Mouse (Mus musculus) ES-E14 (cell line): Measurements from ENCODE around the gene Efcab3. TPM values are rescaled to one million over a fixed set of nuclear protein-coding genes. Genes with fewer than 3 reads are reported as not detected.
A peak's percentile ranks its signal among the peaks of the same experiment; 100 is the strongest.

Experiments
- DNase-seq: peaks from one replicate; pipeline ENCODE4 v3.0.0-alpha.2; 2013; ENCODE audit warnings: low read depth, low spot score
- H3K27ac ChIP-seq: 2 replicates; pipeline ENCODE4 v1.5.1; 2012; ENCODE audit warnings: low read depth, mild to moderate bottlenecking, low read length, moderate library complexity, mixed read lengths; ENCODE audit not compliant: poor library complexity, insufficient read depth, severe bottlenecking
- H3K36me3 ChIP-seq: 2 replicates; pipeline ENCODE4 v1.6.1; 2012; ENCODE audit warnings: mild to moderate bottlenecking, low read length, moderate library complexity, mixed read lengths; ENCODE audit not compliant: control insufficient read depth, poor library complexity, insufficient read depth, severe bottlenecking
- H3K4me1 ChIP-seq, 2 experiments: fragments of 150-350 bp in 1 of 2; sonication (generic) in 1 of 2; 2 replicates each; pipeline ENCODE4 v1.6.1; 2012; ENCODE audit warnings: low read length in 2 of 2, mild to moderate bottlenecking in 1 of 2, mixed read lengths in 1 of 2; ENCODE audit not compliant: control insufficient read depth in 2 of 2, insufficient read depth in 2 of 2, poor library complexity in 1 of 2
- H3K4me3 ChIP-seq, 2 experiments: fragments of 150-350 bp in 1 of 2; sonication (generic) in 1 of 2; 2 replicates each; pipeline ENCODE4 v1.5.1; 2012; ENCODE audit warnings: low read length in 2 of 2, low read depth in 1 of 2, mild to moderate bottlenecking in 1 of 2, mixed read lengths in 1 of 2; ENCODE audit not compliant: insufficient read depth in 1 of 2, poor library complexity in 1 of 2, severe bottlenecking in 1 of 2
- H3K9ac ChIP-seq: 2 replicates; pipeline ENCODE4 v1.6.1; 2012; ENCODE audit warnings: low read depth, mild to moderate bottlenecking, low read length, mixed read lengths; ENCODE audit not compliant: poor library complexity, insufficient read depth, severe bottlenecking
- H3K9me3 ChIP-seq: fragments of 150-350 bp; sonication (generic); 2 replicates; pipeline ENCODE4 v1.6.1; 2012; ENCODE audit warnings: low read depth, mild to moderate bottlenecking, low read length; ENCODE audit not compliant: control insufficient read depth, insufficient read depth
- CHD2 ChIP-seq: IDR thresholded peaks from 2 replicates; pipeline ENCODE4 v1.6.1; 2014; ENCODE audit warnings: mild to moderate bottlenecking, low read depth, low read length, inconsistent platforms
- HCFC1 ChIP-seq: IDR thresholded peaks from 2 replicates; pipeline ENCODE4 v1.6.1; 2012; ENCODE audit warnings: low read length, inconsistent platforms, borderline replicate concordance; ENCODE audit not compliant: insufficient read depth
- MAFK ChIP-seq: IDR thresholded peaks from 2 replicates; pipeline ENCODE4 v1.6.1; 2014; ENCODE audit warnings: mild to moderate bottlenecking, low read depth, low read length, inconsistent platforms; ENCODE audit not compliant: insufficient read depth
- ZC3H11A ChIP-seq: IDR thresholded peaks from 2 replicates; pipeline ENCODE4 v1.6.1; 2012; ENCODE audit warnings: low read depth, mild to moderate bottlenecking, inconsistent platforms, low read length, borderline replicate concordance
- ZNF384 ChIP-seq: IDR thresholded peaks from 2 replicates; pipeline ENCODE4 v1.6.1; 2012; ENCODE audit warnings: low read depth, low read length, inconsistent platforms
- in situ Hi-C, 2 experiments: fragments of 600-800 bp; cut with MboI; formaldehyde crosslinking; loops; one replicate each; pipeline ENCODE4 v1.15.1; 2025; ENCODE audit warnings: low sequenced_read_pairs in 2 of 2, inconsistent platforms in 1 of 2; ENCODE audit not compliant: unreplicated experiment in 2 of 2
- total RNA-seq: library from RNA; depleted of rRNA; stranded (reverse); fragments of 300-350 nt; gene quantifications from 2 replicates; pipeline ENCODE4 v1.2.3, GENCODE M21; 2012; rRNA removed

Gene Efcab3
- total RNA-seq = 0.31 TPM in 1 of 2 replicates, not detected in the other

DNA sequence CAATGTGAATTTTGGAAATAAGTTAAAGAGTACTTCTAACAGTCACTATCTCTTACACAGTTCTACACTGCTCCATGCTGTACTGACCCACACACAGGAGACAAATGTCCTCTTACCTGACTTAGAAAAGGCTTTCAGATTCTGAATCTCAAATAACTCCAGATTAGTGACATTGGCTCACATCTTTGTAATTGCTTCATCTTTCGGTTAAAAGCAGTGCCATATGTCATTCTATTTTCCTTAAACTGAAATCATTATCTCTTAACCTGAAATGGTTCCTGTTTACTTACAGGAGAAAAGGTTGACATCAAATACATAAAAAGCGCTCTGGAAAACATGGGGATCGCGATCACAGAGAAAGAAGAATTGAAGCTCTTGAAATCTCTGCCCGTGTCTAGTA is at the start of gene Efcab3:
Gene Efcab3, plus strand, starts transcription at position 301 of the 400 bp plus-strand sequence.
- Histone ChIP-seq H3K4me3 (no peak within 1 kb of the TSS), H3K9ac (no peak within 1 kb of the TSS), H3K36me3 (no peaks in the 10 kb centered on the region), H3K4me1 (no peaks in the 10 kb centered on the region), H3K27ac (no peak within 1 kb of the TSS), H3K9me3 (no peaks in the 10 kb centered on the region)
- DNase-seq = no peak
- no peak for TF ChIP-seq HCFC1
- no peak for TF ChIP-seq ZC3H11A
- TF ChIP-seq CHD2 = no peak
- no peak for TF ChIP-seq ZNF384
- TF ChIP-seq MAFK = no peak
- in situ Hi-C loops = no loop called here

- no peaks in the 10 kb centered on the region for H3K36me3 ChIP-seq
- peak; percentile 48 for DNase-seq
- no peaks in the 10 kb centered on the region for H3K9me3 ChIP-seq
- no peak overlapping the region for H3K27ac ChIP-seq
- no peak overlapping the region for H3K9ac ChIP-seq
- no peak for TF ChIP-seq MAFK
- no peak for TF ChIP-seq HCFC1
- no peak for TF ChIP-seq ZNF384
- TF ChIP-seq CHD2 = no peak
- no peak for TF ChIP-seq ZC3H11A
- no peak overlapping the region for H3K4me3 ChIP-seq
- in situ Hi-C loops = no loop called here
- no peaks in the 10 kb centered on the region for H3K4me1 ChIP-seq
Observed at GRCm38 (mm10) chr11:105021071-105021470, 42.3 kb upstream of the Efcab3 start.

GRCm38 (mm10) chr11:105028744-105029348 is 34.5 kb upstream of the Efcab3 start:
- H3K27ac ChIP-seq = no peak overlapping the region
- no peak overlapping the region for H3K4me3 ChIP-seq
- no peaks in the 10 kb centered on the region for H3K9me3 ChIP-seq
- no peaks in the 10 kb centered on the region for H3K36me3 ChIP-seq
- TF ChIP-seq CHD2 (no peak), ZC3H11A (no peak), ZNF384 (no peak), MAFK (no peak), HCFC1 (no peak)
- H3K4me1 ChIP-seq = no peaks in the 10 kb centered on the region
- no peak overlapping the region for H3K9ac ChIP-seq
- in situ Hi-C loops = no loop called here
- no peak for DNase-seq

DNA sequence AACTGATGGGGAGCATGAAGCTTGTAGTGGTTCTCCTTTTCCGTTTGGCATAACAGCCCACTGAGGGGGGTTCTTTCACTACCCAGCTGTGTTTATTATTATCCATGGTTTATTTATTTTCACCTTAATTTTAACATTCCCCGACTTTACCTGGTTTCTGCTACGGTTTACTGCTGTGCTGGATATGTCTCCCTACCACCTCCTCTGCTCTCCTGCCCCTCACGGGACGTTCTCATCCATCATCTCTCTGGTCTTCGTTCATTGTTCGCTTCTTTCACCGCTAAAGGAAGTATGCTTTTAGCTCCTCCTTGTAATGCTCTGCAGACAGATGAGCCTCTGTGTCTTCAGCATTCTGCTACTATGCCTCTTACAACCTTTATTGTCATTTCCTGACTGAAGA is 33.9 kb upstream of the Efcab3 start:
- Histone ChIP-seq H3K27ac (no peak overlapping the region), H3K36me3 (no peaks in the 10 kb centered on the region), H3K9me3 (no peaks in the 10 kb centered on the region), H3K4me1 (no peaks in the 10 kb centered on the region), H3K4me3 (no peak overlapping the region), H3K9ac (no peak overlapping the region)
- no peak for DNase-seq
- TF ChIP-seq CHD2 = no peak
- no peak for TF ChIP-seq MAFK
- TF ChIP-seq ZNF384 = no peak
- TF ChIP-seq ZC3H11A = no peak
- no peak for TF ChIP-seq HCFC1
- in situ Hi-C loops = no loop called here

GRCm38 (mm10) chr11:105030229-105030628 is 33.2 kb upstream of the Efcab3 start:
- in situ Hi-C loops = no loop called here
- Histone ChIP-seq H3K4me1 (no peaks in the 10 kb centered on the region), H3K4me3 (no peak overlapping the region), H3K27ac (no peak overlapping the region), H3K9me3 (no peaks in the 10 kb centered on the region), H3K9ac (no peak overlapping the region), H3K36me3 (no peaks in the 10 kb centered on the region)
- TF ChIP-seq HCFC1 (no peak), CHD2 (no peak), ZNF384 (no peak), MAFK (no peak)
- no peak for DNase-seq
